Mouse (Mus musculus): ENCODE data around the gene Atxn3.
"Not testable (repeated sequence)": the region's sequence is repeated elsewhere in the genome, so short reads cannot be mapped to it uniquely, and the experiment has no call there.

The Atxn3 gene

DNA sequence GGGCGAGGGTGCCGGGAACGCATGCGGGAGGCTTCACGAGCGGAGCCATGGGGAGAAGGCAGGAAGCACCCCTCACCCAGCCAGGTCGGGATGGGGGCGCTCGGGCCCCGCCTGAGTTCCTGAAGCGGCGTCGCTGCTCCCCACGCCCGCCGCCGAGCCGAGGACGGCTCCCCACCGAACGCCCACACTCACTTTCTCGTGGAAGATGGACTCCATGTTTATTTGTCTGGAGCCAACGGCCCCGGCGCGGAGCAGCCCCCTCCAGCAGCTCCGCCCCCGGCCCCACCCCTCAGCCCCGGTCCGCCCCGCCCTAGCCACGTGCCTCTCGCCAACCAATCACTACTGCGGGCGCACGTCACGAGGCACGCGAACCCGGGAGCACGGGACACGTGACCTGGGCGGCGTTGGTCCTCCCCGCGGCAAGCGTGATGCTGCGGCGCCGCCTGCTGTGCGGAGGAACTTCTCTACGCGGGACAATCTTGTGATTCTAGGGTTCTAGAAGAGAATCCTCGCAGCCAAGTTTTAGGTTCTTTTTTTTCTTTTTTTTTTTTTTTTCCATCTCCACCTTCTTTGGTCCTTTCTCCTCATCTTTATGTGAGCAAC lies at the start of gene Atxn3:
Gene Atxn3, minus strand, starts transcription at position 305 of the 603 bp plus-strand sequence.
- DNase-seq (ENCODE audit: low spot score in 2 of 2) = peak; percentile 96 to 99

GRCm38 (mm10) chr12:102000785-102001184 lies 42.7 kb upstream of the Atxn3 start:
- DNase-seq (ENCODE audit: low spot score in 2 of 2) = no peak

DNA sequence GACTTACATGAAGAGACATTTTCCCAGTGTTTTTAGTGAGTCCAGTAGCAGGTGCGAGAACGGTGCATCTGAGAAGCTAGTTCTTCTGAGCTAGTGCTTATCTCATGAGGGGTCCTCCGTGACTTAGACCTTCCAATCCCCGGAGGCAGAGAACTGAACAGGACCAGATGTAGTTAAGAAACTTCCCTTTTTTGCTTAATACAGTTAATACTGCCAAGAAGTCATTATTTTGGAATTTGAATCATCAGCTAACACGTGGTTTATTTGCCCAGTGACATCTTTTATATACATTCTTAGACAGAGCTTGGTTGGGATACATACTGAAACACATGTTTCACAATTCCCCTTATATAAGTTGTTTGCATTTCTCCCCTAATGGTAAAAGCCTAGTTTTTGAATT lies 40.9 kb upstream of the Atxn3 start:
- no peak for DNase-seq (ENCODE audit: low spot score in 2 of 2)

DNA sequence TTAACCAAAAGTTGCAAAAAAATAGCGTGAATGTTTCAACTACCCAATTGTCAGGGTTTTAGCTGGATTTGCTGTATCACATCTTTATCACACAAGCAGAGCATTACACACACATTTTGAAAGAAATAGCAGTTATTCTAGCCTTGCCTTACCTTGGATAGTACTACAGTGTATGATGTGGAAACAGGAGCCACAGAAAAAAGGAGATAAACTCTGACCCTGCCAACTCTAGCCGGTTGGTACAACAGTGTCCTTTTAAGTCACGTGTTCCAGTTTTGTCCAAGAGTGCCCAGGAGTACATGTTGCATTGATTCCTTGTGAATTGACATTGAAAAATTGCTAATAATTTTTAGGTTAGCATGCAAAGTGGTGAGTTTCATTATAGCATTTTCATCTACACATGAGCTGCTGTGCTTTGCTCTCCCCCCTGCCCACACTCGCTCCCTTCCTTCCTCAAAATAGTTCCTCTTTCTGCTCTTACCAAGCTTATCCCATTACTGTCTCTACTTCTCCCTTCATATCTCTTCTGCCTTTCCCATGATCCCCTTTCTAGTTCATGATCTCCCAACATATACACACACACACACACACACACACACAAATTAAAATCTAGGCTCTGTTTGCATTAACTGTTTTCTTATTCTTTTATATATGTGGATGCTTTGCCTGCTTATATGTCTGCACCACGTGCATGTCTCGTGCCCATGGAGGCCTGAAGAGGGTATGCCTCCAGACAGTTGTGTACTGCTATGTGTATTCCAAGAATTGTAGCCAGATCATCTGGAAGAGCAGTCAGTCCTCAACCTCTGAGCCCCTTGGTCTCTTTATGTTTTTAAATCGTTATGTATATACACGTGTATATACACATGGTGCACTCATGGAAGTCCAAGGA lies 36.8 kb upstream of the Atxn3 start:
- no peak for DNase-seq (ENCODE audit: low spot score in 2 of 2)

DNA sequence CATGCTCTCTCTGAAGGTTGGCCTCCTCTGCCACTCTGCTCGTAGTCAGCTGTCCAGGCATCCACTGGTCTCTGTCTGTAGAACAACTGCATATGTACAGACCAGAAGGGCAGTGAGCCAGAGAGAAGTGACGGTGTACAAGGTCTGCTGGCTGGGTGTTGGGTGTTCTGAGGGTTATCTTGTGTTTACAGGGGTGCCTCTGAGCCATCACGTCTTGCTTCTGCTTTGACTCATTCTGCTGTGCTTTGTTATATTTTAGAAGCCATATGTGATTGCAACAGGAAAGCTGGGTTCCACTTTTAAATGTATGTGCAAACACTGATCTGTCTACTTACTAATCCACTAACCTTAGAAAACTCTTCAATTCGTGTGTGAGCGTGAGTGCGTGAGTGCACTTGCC lies 29.6 kb upstream of the Atxn3 start:
- no peak for DNase-seq (ENCODE audit: low spot score in 2 of 2)

DNA sequence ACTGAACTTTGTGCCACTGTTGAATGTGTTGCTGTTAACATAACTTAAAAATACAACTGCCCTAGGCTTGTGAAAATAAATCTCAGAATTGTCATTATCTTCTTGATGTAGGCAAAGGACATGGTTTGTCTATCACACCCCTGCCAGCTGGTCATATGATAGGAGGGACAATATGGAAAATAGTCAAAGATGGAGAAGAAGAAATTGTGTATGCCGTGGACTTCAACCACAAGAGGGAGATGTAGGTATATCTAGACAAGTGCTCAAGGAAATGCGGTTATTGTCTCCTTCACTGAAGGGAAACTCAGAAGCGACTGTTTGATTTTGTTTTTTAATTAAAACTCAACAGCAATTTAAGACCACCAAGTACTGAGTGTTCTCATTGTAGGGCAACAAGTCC lies 27.1 kb upstream of the Atxn3 start:
- DNase-seq (ENCODE audit: low spot score in 2 of 2) = peak in 1 of 2 experiments; percentile 27

GRCm38 (mm10) chr12:101982977-101983376 lies 24.9 kb upstream of the Atxn3 start:
- DNase-seq (ENCODE audit: low spot score in 2 of 2) = no peak

DNA sequence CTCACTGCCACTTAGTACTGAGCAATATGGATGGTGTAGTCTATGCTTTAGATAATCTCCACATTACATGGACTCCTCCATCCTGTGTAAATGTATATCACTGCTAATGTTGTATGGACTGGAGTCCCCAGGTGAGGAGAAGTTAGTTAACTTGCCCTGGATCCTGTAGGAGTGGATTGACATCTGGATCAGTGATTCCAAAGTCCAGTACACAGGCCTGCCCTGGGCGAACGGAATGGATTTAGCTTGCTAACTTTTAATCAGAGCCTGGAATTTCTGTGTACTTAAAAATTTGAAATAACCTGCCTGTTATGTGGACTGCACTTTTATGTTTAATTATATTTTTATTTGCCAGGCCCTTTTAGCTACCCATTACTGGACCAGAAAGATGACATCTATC lies 23.5 kb upstream of the Atxn3 start:
- no peak for DNase-seq (ENCODE audit: low spot score in 2 of 2)

DNA sequence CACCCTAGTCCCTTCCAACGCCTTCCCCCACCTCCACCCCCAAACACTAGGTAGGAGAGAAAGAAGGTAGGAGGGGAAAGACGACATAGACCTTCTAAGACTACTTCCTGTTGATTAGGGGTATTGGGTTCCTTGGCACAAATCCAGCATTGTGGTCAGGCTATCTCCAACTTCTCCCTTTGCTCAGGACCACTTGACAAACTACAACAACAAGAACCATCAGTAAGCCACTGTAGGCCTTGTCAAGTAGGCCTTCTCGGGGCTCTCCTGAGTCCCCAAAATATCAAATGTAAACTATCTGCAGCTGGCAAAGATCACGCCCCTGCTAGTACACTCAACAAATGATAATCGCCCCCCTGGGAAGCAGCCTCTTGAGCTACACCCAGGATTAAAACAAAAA lies 22.2 kb upstream of the Atxn3 start:
- no peak for DNase-seq (ENCODE audit: low spot score in 2 of 2)

DNA sequence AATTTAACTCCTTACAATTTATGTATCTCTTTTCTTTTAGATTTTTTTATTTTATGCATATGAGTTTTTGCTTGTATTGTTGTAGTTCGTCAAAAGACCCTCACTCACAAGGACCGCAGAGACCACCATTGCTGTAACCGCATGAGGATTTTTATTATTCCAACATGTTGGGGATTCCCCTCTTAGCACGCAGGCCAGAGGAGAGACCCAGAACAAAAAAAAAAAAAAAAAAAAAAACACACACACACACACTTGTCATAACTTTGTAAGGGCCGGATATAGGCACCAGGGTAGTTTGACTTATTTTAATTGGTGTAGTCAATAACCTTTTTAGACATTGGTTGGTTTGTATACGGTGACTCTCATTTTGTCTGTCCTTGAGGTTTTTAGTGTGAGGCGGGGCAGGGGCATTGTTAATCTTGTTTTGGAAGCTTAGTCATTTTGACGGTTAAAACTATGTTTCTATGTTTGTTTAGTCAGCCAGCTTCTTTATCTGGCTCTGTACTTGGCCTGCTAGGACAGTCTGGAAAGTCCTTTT lies 21.2 kb upstream of the Atxn3 start:
- DNase-seq (ENCODE audit: low spot score in 2 of 2) = no peak

DNA sequence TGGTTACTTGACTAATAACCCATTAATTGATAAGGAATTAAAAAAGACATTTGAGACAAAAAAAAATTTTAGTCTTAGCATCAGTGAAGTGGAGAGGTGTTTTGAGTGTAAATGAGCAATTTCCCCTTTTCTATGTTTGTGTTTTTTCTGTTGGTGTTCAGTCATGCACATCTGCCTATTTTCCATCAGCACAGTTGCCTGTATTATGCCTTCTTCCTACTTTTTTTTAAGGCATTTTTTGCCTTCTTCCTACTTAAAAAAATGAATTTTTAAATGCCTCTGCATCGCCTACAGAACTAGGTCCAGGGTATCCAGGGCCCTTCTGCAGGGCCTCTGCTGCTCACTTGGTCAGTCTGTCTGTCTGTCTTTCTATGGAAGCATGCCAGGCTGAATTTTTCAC lies 20.5 kb upstream of the Atxn3 start:
- DNase-seq (ENCODE audit: low spot score in 2 of 2) = no peak

DNA sequence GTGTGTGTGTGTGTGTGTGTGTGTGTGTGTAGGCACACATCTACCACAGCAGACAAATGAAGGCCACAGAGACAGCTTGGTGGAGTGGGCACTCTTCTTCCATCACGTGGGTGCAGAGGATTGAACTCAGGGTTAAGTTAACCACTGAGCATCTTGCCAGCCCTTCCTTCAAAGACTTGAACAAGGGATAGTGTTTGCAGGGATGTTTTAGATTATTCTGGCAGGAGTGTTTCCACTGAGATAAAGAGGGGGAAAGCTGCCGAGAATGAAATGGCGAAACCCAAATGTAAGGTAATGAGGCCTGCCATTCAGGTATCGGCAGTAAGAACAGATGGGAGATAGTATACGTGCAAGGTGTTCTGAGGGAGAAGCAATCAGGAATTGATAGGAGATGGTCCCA lies 20.1 kb upstream of the Atxn3 start:
- no peak for DNase-seq (ENCODE audit: low spot score in 2 of 2)

- no peak for DNase-seq (ENCODE audit: low spot score in 2 of 2)
These were observed 19.4 kb upstream of the Atxn3 start for GRCm38 (mm10) chr12:101977404-101977915.

DNA sequence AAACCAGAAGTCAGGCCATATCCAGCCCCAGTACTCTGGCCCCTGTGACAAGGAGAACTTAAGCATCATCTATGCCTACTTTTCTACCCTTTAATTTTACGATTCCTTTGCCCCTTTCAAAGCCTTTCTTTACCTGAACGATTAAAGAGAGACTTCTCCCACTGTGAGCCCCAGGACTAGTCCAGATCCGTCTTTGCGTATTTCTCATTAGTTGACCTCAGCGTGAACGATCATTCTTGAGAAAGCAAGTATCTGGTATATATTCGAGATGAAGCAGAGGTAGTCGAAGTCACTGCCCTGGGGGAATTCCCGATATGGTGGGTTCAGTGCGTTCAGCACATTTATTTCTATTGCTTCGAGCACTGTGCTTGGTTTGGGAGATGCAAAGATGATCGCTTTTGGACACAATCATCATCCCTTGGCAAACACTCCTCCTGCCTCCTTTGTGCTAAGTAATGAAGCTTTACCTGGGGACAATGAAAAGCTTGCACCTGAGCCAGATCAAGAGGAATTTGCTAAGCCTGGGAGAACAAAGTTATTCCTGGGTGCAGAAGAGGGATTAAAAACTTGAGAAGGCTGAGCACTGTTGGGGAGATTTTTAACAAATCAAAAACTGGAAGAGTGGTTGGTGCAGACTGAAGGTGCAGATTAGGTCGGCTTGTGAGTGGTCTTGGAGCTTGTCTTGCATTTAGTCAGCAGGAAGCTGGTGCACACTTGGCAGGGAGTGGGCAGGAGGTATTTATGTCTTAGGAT lies 18.8 kb upstream of the Atxn3 start:
- no peak for DNase-seq (ENCODE audit: low spot score in 2 of 2)

DNA sequence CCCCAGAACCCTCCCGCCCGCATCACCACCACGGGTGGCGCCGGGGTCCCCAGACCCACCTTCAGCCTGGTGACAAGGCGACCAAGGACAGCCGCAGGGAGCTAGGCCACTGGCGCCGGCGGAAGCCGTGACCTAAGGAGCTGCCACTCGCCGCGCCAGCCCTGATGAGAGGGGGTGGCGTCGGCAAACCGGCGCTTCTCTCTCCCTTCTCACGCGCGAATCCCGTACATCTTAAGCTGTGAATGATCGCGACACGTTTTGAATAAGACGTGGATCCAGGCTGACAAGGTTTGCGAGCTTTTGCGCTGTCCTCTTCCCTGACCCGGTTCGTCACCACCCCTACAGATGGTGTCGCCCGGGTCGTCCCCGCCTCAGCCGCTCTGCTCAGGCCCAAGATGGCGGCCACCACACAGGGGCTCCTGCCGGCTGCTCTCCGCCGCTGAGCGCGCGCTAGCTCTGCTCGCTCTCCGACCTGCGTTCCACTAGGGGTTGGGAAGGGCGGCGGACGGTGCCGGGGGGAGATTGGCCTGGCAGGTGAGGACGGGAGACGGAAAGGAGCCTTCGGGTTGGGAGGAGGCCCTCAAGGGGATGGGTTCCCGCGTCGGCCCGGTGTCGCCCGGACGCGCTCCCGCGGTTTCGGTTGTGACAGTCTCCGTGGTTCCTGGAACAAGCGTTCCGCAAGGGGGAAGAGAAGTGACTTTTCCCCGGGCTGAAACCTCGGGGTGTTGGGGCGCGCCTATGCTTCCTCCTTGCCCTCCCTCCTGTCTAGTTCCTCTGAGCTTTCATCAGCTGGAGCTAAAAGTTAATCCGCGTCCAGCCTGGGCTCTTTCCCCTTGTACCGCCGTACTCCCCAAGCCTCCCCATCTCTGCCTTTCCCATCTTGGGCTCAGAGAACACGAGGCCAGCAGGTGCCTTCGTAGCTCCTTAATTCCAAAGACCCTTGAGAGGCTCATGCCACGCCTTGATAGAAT lies 17.8 kb upstream of the Atxn3 start, which contains the start of gene Cpsf2:
Gene Cpsf2, plus strand, starts transcription at position 388 of the 971 bp plus-strand sequence.
- peak; percentile 81 to 90 for DNase-seq (ENCODE audit: low spot score in 2 of 2)

GRCm38 (mm10) chr12:101975167-101975600 lies 17.1 kb upstream of the Atxn3 start:
- no peak for DNase-seq (ENCODE audit: low spot score in 2 of 2)

DNA sequence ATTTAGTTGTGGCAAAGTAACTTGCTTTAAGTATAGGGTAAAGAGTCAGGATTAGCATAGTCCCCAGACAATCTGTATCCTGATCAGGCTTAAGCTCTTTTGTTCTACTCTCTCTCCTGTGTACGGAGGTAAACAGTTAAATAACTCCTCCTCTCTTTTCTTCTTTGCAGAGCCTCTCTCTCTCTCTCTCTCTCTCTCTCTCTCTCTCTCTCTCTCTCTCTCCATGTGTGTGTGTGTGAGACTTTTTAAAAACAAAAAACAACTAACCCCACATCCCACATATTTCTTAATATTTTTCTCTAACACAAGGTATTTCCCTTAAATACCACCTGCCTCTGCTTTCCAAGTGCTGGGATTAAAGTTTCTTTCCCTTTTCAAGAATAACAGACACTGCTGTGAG lies 16.5 kb upstream of the Atxn3 start:
- no peak for DNase-seq (ENCODE audit: low spot score in 2 of 2)

DNA sequence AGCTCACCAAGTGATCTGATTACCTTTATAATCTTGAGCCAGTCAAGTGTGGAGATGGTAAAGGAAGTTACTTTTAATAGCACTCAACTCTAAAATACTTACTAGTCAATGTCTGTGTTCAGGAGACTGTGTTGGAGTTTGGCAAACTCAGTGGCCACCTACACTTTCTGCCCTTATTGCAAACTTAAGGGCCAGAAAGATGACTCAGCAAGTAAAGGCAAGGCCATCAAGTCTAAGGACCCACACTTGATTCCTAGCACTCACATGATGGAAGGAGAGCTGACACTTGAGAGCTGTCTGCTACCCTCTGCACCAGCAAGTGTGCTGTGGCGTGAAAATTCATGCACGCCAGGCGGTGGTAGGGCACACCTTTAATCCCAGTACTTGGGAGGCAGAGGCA lies 14.2 kb upstream of the Atxn3 start:
- DNase-seq (ENCODE audit: low spot score in 2 of 2) = no peak

DNA sequence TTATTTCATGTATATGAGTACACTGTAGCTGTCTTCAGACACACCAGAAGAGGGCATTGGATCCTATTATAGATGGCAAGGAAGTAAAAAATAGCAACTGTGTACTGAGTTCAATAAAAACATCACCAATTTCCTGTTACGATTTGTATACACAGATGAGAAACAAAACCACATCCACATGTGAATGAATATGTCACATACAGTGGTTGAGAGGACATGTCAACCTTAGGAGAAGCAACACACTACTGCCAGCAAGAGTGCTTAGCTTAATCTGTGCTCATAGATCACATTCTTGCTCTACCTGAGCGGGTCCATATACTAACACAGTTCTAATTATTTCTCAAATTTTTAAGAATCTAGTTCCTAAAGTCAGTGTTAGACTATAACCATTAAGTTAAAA lies 13.3 kb upstream of the Atxn3 start:
- DNase-seq (ENCODE audit: low spot score in 2 of 2) = no peak

- not testable (repeated sequence) for DNase-seq (ENCODE audit: low spot score in 2 of 2)
These were observed 1.1 kb upstream of the Atxn3 start for GRCm38 (mm10) chr12:101958960-101959780.
